ENCODE assay signal across 12 mouse cellular contexts in genomic region chr5:74905504-74906061, GRCm38 (mm10).
DNase-seq lines count a peak whose midpoint lies in the region; ATAC-seq and TF ChIP-seq lines count a peak whose summit lies in the region.
"Had no signal": no experiment of that assay in that cellular context is flagged by ENCODE, and none has a peak within 500 bp of the region (broad histone marks: within the 10 kb centered on the region; RNA-seq: fewer than 3 reads in every experiment).

No protein-coding gene starts in this region.

- H3K4me2 ChIP-seq in hindbrain, embryonic 12.5 days (replicated peaks): no peak overlapping the region
- no peak overlapping the region for H3K4me2 ChIP-seq in hindbrain, embryonic 14.5 days (replicated peaks)
- H3K4me2 ChIP-seq in lung, postnatal 0 days (replicated peaks; ENCODE audit: low read depth, low read length): no peak overlapping the region
- H3K4me2 ChIP-seq in heart, embryonic 15.5 days: no peak overlapping the region
- no peak overlapping the region for H3K4me2 ChIP-seq in stomach, embryonic 15.5 days
- H3K4me2 ChIP-seq: embryonic facial prominence, embryonic 15.5 days had no signal

- no peak for TF ChIP-seq EP300 in lung, postnatal 0 days (IDR thresholded peaks at IDR 0.05)

- no peaks in the 10 kb centered on the region for H3K36me3 ChIP-seq in hindbrain, embryonic 12.5 days
- no peaks in the 10 kb centered on the region for H3K36me3 ChIP-seq in hindbrain, embryonic 14.5 days (replicated peaks; ENCODE audit: control insufficient read depth, insufficient read depth)
- H3K36me3 ChIP-seq in lung, postnatal 0 days (ENCODE audit: insufficient read depth, low read length): no peaks in the 10 kb centered on the region
- no peaks in the 10 kb centered on the region for H3K36me3 ChIP-seq in heart, embryonic 15.5 days
- no peaks in the 10 kb centered on the region for H3K36me3 ChIP-seq in stomach, embryonic 15.5 days
- H3K36me3 ChIP-seq: embryonic facial prominence, embryonic 15.5 days had no signal

- 20% methylated on average over 7 of the region's 7 CpGs for WGBS in hindbrain, embryonic 12.5 days
- WGBS in hindbrain, embryonic 14.5 days: 39% methylated on average over 7 of the region's 7 CpGs
- WGBS in lung, postnatal 0 days: 9% methylated on average over 7 of the region's 7 CpGs
- 9% methylated on average over 7 of the region's 7 CpGs for WGBS in heart, embryonic 15.5 days
- WGBS in stomach, embryonic 15.5 days: 12% methylated on average over 7 of the region's 7 CpGs

- H3K4me3 ChIP-seq in hindbrain, embryonic 12.5 days: no peak overlapping the region
- H3K4me3 ChIP-seq in hindbrain, embryonic 14.5 days (replicated peaks; ENCODE audit: low read length): no peak overlapping the region
- no peak overlapping the region for H3K4me3 ChIP-seq in lung, postnatal 0 days (ENCODE audit: low read depth, low read length)
- no peak overlapping the region for H3K4me3 ChIP-seq in heart, embryonic 15.5 days
- no peak overlapping the region for H3K4me3 ChIP-seq in stomach, embryonic 15.5 days (replicated peaks)
- H3K4me3 ChIP-seq: embryonic facial prominence, embryonic 15.5 days had no signal

- no peak for TF ChIP-seq CTCF in lung, postnatal 0 days (IDR thresholded peaks at IDR 0.05)

- no peak for DNase-seq in hindbrain, embryonic 14.5 days (ENCODE audit: low spot score)
- DNase-seq in lung, postnatal 0 days (ENCODE audit: low spot score): peak; percentile 22
- no peak for DNase-seq in lung, postnatal 10 days
- DNase-seq in layer of hippocampus, postnatal 36 days: no peak
- no peak for DNase-seq in ovary, postnatal 10 days (ENCODE audit: low spot score)
- DNase-seq: cerebellum, adult 11-12 months; forebrain, postnatal 0 days; thymus, postnatal 14 days had no signal

- H3K4me1 ChIP-seq in hindbrain, embryonic 12.5 days: peaks cover 6% of the 10 kb centered on the region; the same call in 1 of the 2 replicates
- no peaks in the 10 kb centered on the region for H3K4me1 ChIP-seq in hindbrain, embryonic 14.5 days (replicated peaks; ENCODE audit: control insufficient read depth, insufficient read depth, low read length)
- H3K4me1 ChIP-seq in lung, postnatal 0 days (ENCODE audit: insufficient read depth, low read depth, low read length): no peaks in the 10 kb centered on the region
- H3K4me1 ChIP-seq in heart, embryonic 15.5 days (replicated peaks): peaks cover 9% of the 10 kb centered on the region
- H3K4me1 ChIP-seq in stomach, embryonic 15.5 days: no peaks in the 10 kb centered on the region; the same call in 1 of the 2 replicates
- H3K4me1 ChIP-seq: embryonic facial prominence, embryonic 15.5 days had no signal

- no peak overlapping the region for H3K27ac ChIP-seq in hindbrain, embryonic 12.5 days
- no peak overlapping the region for H3K27ac ChIP-seq in hindbrain, embryonic 14.5 days
- 0 out of 2 replicates have a peak overlapping the region, but pooled peaks have one; percentile 33 for H3K27ac ChIP-seq in lung, postnatal 0 days (ENCODE audit: low read length)
- H3K27ac ChIP-seq in heart, embryonic 15.5 days: no peak overlapping the region
- peak overlapping the region; percentile 41; the same call in 1 of the 2 replicates for H3K27ac ChIP-seq in stomach, embryonic 15.5 days
- H3K27ac ChIP-seq: embryonic facial prominence, embryonic 15.5 days had no signal

- H3K9ac ChIP-seq in hindbrain, embryonic 12.5 days: no peak overlapping the region
- H3K9ac ChIP-seq in hindbrain, embryonic 14.5 days: no peak overlapping the region
- H3K9ac ChIP-seq in lung, postnatal 0 days (replicated peaks; ENCODE audit: low read depth): no peak overlapping the region
- no peak overlapping the region for H3K9ac ChIP-seq in heart, embryonic 15.5 days
- H3K9ac ChIP-seq in stomach, embryonic 15.5 days: no peak overlapping the region
- H3K9ac ChIP-seq: embryonic facial prominence, embryonic 15.5 days; forebrain, postnatal 0 days had no signal

- 0 out of 2 replicates have a peak, but pooled peaks have one; percentile 38 for ATAC-seq in hindbrain, embryonic 12.5 days (ENCODE audit: low FRiP score)
- ATAC-seq in hindbrain, embryonic 14.5 days (ENCODE audit: low FRiP score): no peak
- peak; percentile 71 for ATAC-seq in lung, postnatal 0 days
- ATAC-seq in heart, embryonic 15.5 days (replicated peaks; ENCODE audit: insufficient number of reproducible peaks, insufficient read depth, low FRiP score, low read depth): peak; percentile 78
- ATAC-seq in stomach, embryonic 15.5 days (ENCODE audit: insufficient read depth, low FRiP score, low read depth): no peak
- ATAC-seq: forebrain, postnatal 0 days had no signal

- no peaks in the 10 kb centered on the region for H3K9me3 ChIP-seq in hindbrain, embryonic 12.5 days (replicated peaks)
- H3K9me3 ChIP-seq in hindbrain, embryonic 14.5 days (ENCODE audit: control insufficient read depth, low read length): no peaks in the 10 kb centered on the region
- H3K9me3 ChIP-seq in lung, postnatal 0 days (ENCODE audit: low read length): no peaks in the 10 kb centered on the region
- no peaks in the 10 kb centered on the region for H3K9me3 ChIP-seq in heart, embryonic 15.5 days (replicated peaks)
- H3K9me3 ChIP-seq in stomach, embryonic 15.5 days: no peaks in the 10 kb centered on the region
- H3K9me3 ChIP-seq: embryonic facial prominence, embryonic 15.5 days had no signal

- H3K27me3 ChIP-seq in hindbrain, embryonic 12.5 days: no peaks in the 10 kb centered on the region; the same call in 1 of the 2 replicates
- no peaks in the 10 kb centered on the region for H3K27me3 ChIP-seq in hindbrain, embryonic 14.5 days (ENCODE audit: control insufficient read depth, insufficient read depth, low read length)
- no peaks in the 10 kb centered on the region for H3K27me3 ChIP-seq in lung, postnatal 0 days (replicated peaks; ENCODE audit: insufficient read depth, low read length)
- H3K27me3 ChIP-seq in heart, embryonic 15.5 days: no peaks in the 10 kb centered on the region
- no peaks in the 10 kb centered on the region for H3K27me3 ChIP-seq in stomach, embryonic 15.5 days (replicated peaks)
- H3K27me3 ChIP-seq: embryonic facial prominence, embryonic 15.5 days had no signal

Comparison
In these comparisons a context has a peak if more than half of its experiments do, and no peak if none do; other contexts are left out.
1. ATAC-seq: peak in hindbrain, embryonic 12.5 days (single experiment), lung, postnatal 0 days (single experiment) and heart, embryonic 15.5 days (single experiment); none in hindbrain, embryonic 14.5 days (single experiment) and stomach, embryonic 15.5 days (single experiment).
2. H3K27ac ChIP-seq: peak in lung, postnatal 0 days (single experiment) and stomach, embryonic 15.5 days (single experiment); none in hindbrain, embryonic 12.5 days (single experiment), hindbrain, embryonic 14.5 days (single experiment) and heart, embryonic 15.5 days (single experiment).